Mouse (Mus musculus) lung, postnatal 25 days (tissue): Measurements from ENCODE around the gene Gm21783.
"Not testable (repeated sequence)": the region's sequence is repeated elsewhere in the genome, so short reads cannot be mapped to it uniquely, and the experiment has no call there.

ENCODE experiments used
- DNase-seq: peaks from one replicate; pipeline ENCODE4 v3.0.0; 2022; ENCODE audit warnings: low spot score

The Gm21783 gene

GRCm38 (mm10) chrY:44981163-44981562, at the start of gene Gm21783:
Gm21783 (minus strand) TSS chrY:44981263.
- not testable (repeated sequence) for DNase-seq
